Mouse (Mus musculus): ENCODE data around the gene Bach2. TPM values are rescaled to one million over a fixed set of nuclear protein-coding genes. Genes with fewer than 3 reads are reported as not detected.

The Bach2 gene
- polyA plus RNA-seq (2012; rRNA removed), result 23.7 and 27.8 TPM in 2 replicates

DNA sequence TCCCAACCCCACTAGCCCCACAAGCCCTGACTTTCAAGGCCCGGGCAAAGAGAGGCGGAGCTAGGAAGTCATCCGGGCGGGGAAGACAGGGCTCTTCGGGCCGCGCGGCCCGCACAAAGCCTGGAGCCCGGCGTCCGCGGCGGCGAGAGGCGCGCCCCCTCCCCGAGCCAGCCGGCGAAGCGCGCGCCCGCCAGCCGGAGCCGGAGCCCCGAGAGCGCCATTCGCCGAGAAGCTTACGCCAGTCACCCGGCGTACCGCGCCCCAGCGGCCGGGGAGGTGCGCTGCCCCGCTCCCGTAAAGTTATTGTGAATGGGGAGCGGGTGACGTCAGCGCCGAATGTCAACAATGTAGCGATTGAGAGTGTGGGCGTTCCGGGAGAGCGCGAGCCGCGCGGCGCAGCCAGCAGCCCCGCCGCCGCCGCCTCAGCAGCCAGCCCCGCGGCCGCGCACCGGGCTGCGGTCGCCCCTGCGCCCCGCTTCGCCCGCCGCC is at the start of gene Bach2:
Bach2 (plus strand) TSS at position 439 of the 489 bp plus-strand sequence.

DNA sequence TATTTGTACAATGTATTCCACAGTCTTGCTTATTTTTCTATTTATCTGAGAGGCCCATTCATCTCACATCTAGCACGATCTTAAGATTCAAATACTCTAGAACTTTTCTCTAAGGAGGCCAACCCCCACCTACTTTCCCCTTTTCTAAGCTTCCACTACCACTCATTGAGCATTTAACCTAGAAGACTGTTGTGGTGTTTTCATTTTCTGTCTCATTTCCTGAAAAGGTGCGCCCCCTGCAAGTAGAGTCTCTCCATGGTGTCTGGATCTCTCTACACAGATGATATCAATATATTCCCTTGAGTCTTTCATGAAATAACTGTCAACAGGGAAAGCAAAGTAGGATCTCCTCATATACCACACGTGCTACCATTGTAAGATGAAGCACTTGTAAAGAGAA is 364.1 kb downstream of the Bach2 start, which contains the start of gene Gja10:
Gja10 (minus strand) TSS at position 101 of the 400 bp plus-strand sequence.

GRCm38 (mm10) chr4:32615034-32615881 is 376.7 kb downstream of the Bach2 start, which contains the start of gene Casp8ap2:
TSS of gene Casp8ap2 (plus strand) at chr4:32615451.

All from central nervous system, embryonic 14 days (tissue).